Mouse (Mus musculus): Measurements from ENCODE around the gene Rps5. TPM values are rescaled to one million over a fixed set of nuclear protein-coding genes. Genes with fewer than 3 reads are reported as not detected.
"Not testable (repeated sequence)": the region's sequence is repeated elsewhere in the genome, so short reads cannot be mapped to it uniquely, and the experiment has no call there.

The Rps5 gene
- total RNA-seq, 1 experiment: 3,358 TPM

GRCm38 (mm10) chr7:12905146-12905545 lies 16.9 kb upstream of the Rps5 start:
- no peak for TF ChIP-seq ZNF384 (IDR thresholded peaks at IDR 0.05; ENCODE audit: low read depth, low read length)
- TF ChIP-seq MAFK (IDR thresholded peaks at IDR 0.05; ENCODE audit: insufficient read depth, low read depth, low read length): no peak
- TF ChIP-seq ZC3H11A (IDR thresholded peaks at IDR 0.05; ENCODE audit: borderline replicate concordance, low read depth, low read length): no peak
- no peak for TF ChIP-seq HCFC1 (IDR thresholded peaks at IDR 0.05; ENCODE audit: borderline replicate concordance, insufficient read depth, low read length)
- TF ChIP-seq CHD2 (IDR thresholded peaks at IDR 0.05; ENCODE audit: low read depth, low read length): no peak
- Histone ChIP-seq H3K9ac (ENCODE audit: insufficient read depth, low read depth, low read length, poor library complexity, severe bottlenecking) (no peak overlapping the region), H3K27ac (ENCODE audit: insufficient read depth, low read depth, low read length, poor library complexity, severe bottlenecking) (no peak overlapping the region), H3K4me1 (ENCODE audit: control insufficient read depth in 2 of 2, insufficient read depth in 2 of 2, low read length in 2 of 2, poor library complexity in 1 of 2) (peaks cover 2 to 5% of the 10 kb centered on the region in 2 experiments; a peak in 2 of 4 replicates), H3K4me3 (ENCODE audit: insufficient read depth in 1 of 2, low read depth in 1 of 2, low read length in 2 of 2, poor library complexity in 1 of 2, severe bottlenecking in 1 of 2) (no peak overlapping the region), H3K36me3 (ENCODE audit: control insufficient read depth, insufficient read depth, low read length, poor library complexity, severe bottlenecking) (peaks cover 19% of the 10 kb centered on the region), H3K9me3 (ENCODE audit: control insufficient read depth, insufficient read depth, low read depth, low read length) (no peaks in the 10 kb centered on the region)
- DNase-seq (ENCODE audit: low read depth, low spot score): no peak
- in situ Hi-C loops (cut with MboI; ENCODE audit: low sequenced_read_pairs in 2 of 2, unreplicated experiment in 2 of 2): no loop called here

DNA sequence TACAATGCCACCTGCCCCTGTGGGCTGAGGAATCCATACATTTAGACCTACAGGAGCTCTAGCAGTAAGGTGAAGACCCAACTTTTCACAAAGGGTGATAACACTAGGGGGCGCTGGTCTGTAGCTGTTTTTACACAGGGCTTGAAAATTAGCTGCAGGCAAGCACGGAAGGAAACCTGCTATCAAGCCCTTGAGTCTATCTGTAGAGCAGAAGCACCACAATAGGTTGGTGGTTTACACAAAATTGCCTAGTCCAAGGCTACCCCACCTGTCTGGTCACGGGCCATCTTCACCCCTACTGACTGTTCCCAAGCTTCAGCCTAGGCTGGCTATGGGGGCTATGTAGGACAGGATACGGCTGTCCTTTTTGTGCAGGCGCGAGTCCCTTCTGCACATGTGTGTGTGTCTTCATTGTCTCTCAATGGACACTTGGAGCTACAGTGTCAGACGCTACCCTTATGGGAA lies 12.6 kb upstream of the Rps5 start:
- TF ChIP-seq ZNF384 (IDR thresholded peaks at IDR 0.05; ENCODE audit: low read depth, low read length) (no peak), ZC3H11A (IDR thresholded peaks at IDR 0.05; ENCODE audit: borderline replicate concordance, low read depth, low read length) (no peak), HCFC1 (IDR thresholded peaks at IDR 0.05; ENCODE audit: borderline replicate concordance, insufficient read depth, low read length) (no peak), CHD2 (IDR thresholded peaks at IDR 0.05; ENCODE audit: low read depth, low read length) (no peak), MAFK (IDR thresholded peaks at IDR 0.05; ENCODE audit: insufficient read depth, low read depth, low read length) (no peak)

GRCm38 (mm10) chr7:12910181-12910668 lies 11.9 kb upstream of the Rps5 start:
- Histone ChIP-seq H3K4me3 (ENCODE audit: insufficient read depth in 1 of 2, low read depth in 1 of 2, low read length in 2 of 2, poor library complexity in 1 of 2, severe bottlenecking in 1 of 2) (peak overlapping the region; percentile 84 to 89), H3K9ac (ENCODE audit: insufficient read depth, low read depth, low read length, poor library complexity, severe bottlenecking) (peak overlapping the region; percentile 89), H3K36me3 (ENCODE audit: control insufficient read depth, insufficient read depth, low read length, poor library complexity, severe bottlenecking) (peaks cover 19% of the 10 kb centered on the region), H3K9me3 (ENCODE audit: control insufficient read depth, insufficient read depth, low read depth, low read length) (no peaks in the 10 kb centered on the region), H3K27ac (ENCODE audit: insufficient read depth, low read depth, low read length, poor library complexity, severe bottlenecking) (peak overlapping the region; percentile 85), H3K4me1 (ENCODE audit: control insufficient read depth in 2 of 2, insufficient read depth in 2 of 2, low read length in 2 of 2, poor library complexity in 1 of 2) (peaks cover 0 to 2% of the 10 kb centered on the region in 2 experiments; a peak in 1 of 4 replicates)
- TF ChIP-seq ZNF384 (IDR thresholded peaks at IDR 0.05; ENCODE audit: low read depth, low read length) (no peak), HCFC1 (IDR thresholded peaks at IDR 0.05; ENCODE audit: borderline replicate concordance, insufficient read depth, low read length) (peak; percentile 87)
- in situ Hi-C loops (cut with MboI; ENCODE audit: low sequenced_read_pairs in 2 of 2, unreplicated experiment in 2 of 2): no loop called here
- no peak for DNase-seq (ENCODE audit: low read depth, low spot score)

More for the DNA sequence above, 12.6 kb upstream of the Rps5 start:
- Histone ChIP-seq H3K4me1 (ENCODE audit: control insufficient read depth in 2 of 2, insufficient read depth in 2 of 2, low read length in 2 of 2, poor library complexity in 1 of 2) (peaks cover 0 to 2% of the 10 kb centered on the region in 2 experiments; a peak in 1 of 4 replicates), H3K9ac (ENCODE audit: insufficient read depth, low read depth, low read length, poor library complexity, severe bottlenecking) (peak overlapping the region; percentile 89; the same call in 1 of the 2 replicates), H3K27ac (ENCODE audit: insufficient read depth, low read depth, low read length, poor library complexity, severe bottlenecking) (no peak overlapping the region), H3K9me3 (ENCODE audit: control insufficient read depth, insufficient read depth, low read depth, low read length) (no peaks in the 10 kb centered on the region), H3K36me3 (ENCODE audit: control insufficient read depth, insufficient read depth, low read length, poor library complexity, severe bottlenecking) (peaks cover 19% of the 10 kb centered on the region), H3K4me3 (ENCODE audit: insufficient read depth in 1 of 2, low read depth in 1 of 2, low read length in 2 of 2, poor library complexity in 1 of 2, severe bottlenecking in 1 of 2) (peak overlapping the region; percentile 84 to 89; a peak in 2 of 4 replicates)
- DNase-seq (ENCODE audit: low read depth, low spot score): no peak
- in situ Hi-C loops (cut with MboI; ENCODE audit: low sequenced_read_pairs in 2 of 2, unreplicated experiment in 2 of 2): no loop called here

DNA sequence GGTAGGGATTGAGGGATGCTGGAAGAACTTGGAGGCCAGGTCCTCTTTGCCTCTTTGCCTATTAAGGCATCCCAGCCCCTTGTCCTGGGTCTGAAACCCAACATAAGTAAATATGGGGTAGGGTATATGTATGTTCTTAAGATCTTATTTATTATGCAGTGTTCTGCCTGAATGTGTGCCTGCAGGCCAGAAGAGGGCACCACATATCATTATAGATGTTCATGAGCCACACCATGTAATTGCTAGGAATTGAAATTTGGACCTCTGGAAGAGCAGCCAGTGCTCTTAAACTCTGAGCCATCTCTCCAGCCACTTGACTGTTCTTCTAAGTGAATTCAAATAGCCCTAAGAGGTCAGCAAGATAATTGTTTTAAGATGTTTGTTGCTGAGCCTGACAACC lies 8.5 kb upstream of the Rps5 start:
- H3K4me1 ChIP-seq (ENCODE audit: control insufficient read depth in 2 of 2, insufficient read depth in 2 of 2, low read length in 2 of 2, poor library complexity in 1 of 2): peaks cover 0 to 2% of the 10 kb centered on the region in 2 experiments; a peak in 1 of 4 replicates
- TF ChIP-seq MAFK (IDR thresholded peaks at IDR 0.05; ENCODE audit: insufficient read depth, low read depth, low read length) (no peak), ZC3H11A (IDR thresholded peaks at IDR 0.05; ENCODE audit: borderline replicate concordance, low read depth, low read length) (no peak), HCFC1 (IDR thresholded peaks at IDR 0.05; ENCODE audit: borderline replicate concordance, insufficient read depth, low read length) (no peak), CHD2 (IDR thresholded peaks at IDR 0.05; ENCODE audit: low read depth, low read length) (no peak), ZNF384 (IDR thresholded peaks at IDR 0.05; ENCODE audit: low read depth, low read length) (no peak)
- H3K9me3 ChIP-seq (ENCODE audit: control insufficient read depth, insufficient read depth, low read depth, low read length): no peaks in the 10 kb centered on the region
- H3K4me3 ChIP-seq (ENCODE audit: insufficient read depth in 1 of 2, low read depth in 1 of 2, low read length in 2 of 2, poor library complexity in 1 of 2, severe bottlenecking in 1 of 2): no peak overlapping the region
- no peak for DNase-seq (ENCODE audit: low read depth, low spot score)
- H3K9ac ChIP-seq (ENCODE audit: insufficient read depth, low read depth, low read length, poor library complexity, severe bottlenecking): no peak overlapping the region
- no peak overlapping the region for H3K27ac ChIP-seq (ENCODE audit: insufficient read depth, low read depth, low read length, poor library complexity, severe bottlenecking)
- in situ Hi-C loops (cut with MboI; ENCODE audit: low sequenced_read_pairs in 2 of 2, unreplicated experiment in 2 of 2): no loop called here
- peaks cover under 1% of the 10 kb centered on the region; the same call in 1 of the 2 replicates for H3K36me3 ChIP-seq (ENCODE audit: control insufficient read depth, insufficient read depth, low read length, poor library complexity, severe bottlenecking)

DNA sequence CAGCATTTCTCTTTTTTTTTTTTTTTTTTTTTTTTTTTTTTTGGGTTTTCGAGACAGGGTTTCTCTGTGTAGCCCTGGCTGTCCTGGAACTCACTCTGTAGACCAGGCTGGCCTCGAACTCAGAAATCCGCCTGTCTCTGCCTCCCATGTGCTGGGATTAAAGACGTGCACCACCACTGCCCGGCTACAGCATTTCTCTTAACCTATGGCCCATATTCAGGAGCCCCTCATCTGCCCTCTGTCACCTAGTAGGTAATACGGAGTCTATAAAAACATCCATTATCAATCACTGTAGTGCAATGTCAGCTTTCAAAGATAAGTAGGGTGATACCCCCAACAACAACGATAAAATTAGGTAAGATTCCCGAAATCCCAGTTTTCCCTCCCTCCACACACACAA lies 1.6 kb upstream of the Rps5 start:
- H3K4me1 ChIP-seq (ENCODE audit: control insufficient read depth in 2 of 2, insufficient read depth in 2 of 2, low read length in 2 of 2, poor library complexity in 1 of 2); H3K27ac ChIP-seq (ENCODE audit: insufficient read depth, low read depth, low read length, poor library complexity, severe bottlenecking); DNase-seq (ENCODE audit: low read depth, low spot score); H3K9me3 ChIP-seq (ENCODE audit: control insufficient read depth, insufficient read depth, low read depth, low read length): not testable (repeated sequence)
- in situ Hi-C loops (cut with MboI; ENCODE audit: low sequenced_read_pairs in 2 of 2, unreplicated experiment in 2 of 2): loop anchor here in 1 of 2 experiments (10.0 kb wide), 1 partner anchor 124 kb away; no protein-coding TSS in a partner anchor
- Histone ChIP-seq H3K36me3 (ENCODE audit: control insufficient read depth, insufficient read depth, low read length, poor library complexity, severe bottlenecking) (peaks cover 27% of the 10 kb centered on the region), H3K9ac (ENCODE audit: insufficient read depth, low read depth, low read length, poor library complexity, severe bottlenecking) (peak overlapping the region; percentile 66; the same call in 1 of the 2 replicates), H3K4me3 (ENCODE audit: insufficient read depth in 1 of 2, low read depth in 1 of 2, low read length in 2 of 2, poor library complexity in 1 of 2, severe bottlenecking in 1 of 2) (peak overlapping the region; percentile 42 to 62)

Measured in ES-E14 (cell line).